Mouse (Mus musculus): ENCODE measurements around the gene Stk10. TPM values are rescaled to one million over a fixed set of nuclear protein-coding genes. Genes with fewer than 3 reads are reported as not detected.
A peak's percentile ranks its signal among the peaks of the same experiment; 100 is the strongest.

Gene Stk10
- total and polyA plus RNA-seq, 3 experiments: 8.4 to 10.1 (median 9.2) TPM

- Histone ChIP-seq H3K27me3 (ENCODE audit: control insufficient read depth, insufficient read depth, low read length) (no peaks in the 10 kb centered on the region), H3K9ac (ENCODE audit: low read depth, low read length) (no peak overlapping the region), H3K4me3 (no peak overlapping the region), H3K4me1 (ENCODE audit: control insufficient read depth, insufficient read depth, low read length) (peaks cover 38% of the 10 kb centered on the region), H3K27ac (peak overlapping the region; percentile 69), H3K79me2 (replicated peaks; ENCODE audit: control insufficient read depth, insufficient read depth, low read length) (no peaks in the 10 kb centered on the region), H3K36me3 (ENCODE audit: control insufficient read depth, insufficient read depth, low read length) (no peaks in the 10 kb centered on the region)
- 54% methylated on average over 5 of the region's 5 CpGs for WGBS
- intact Hi-C loops (cut with DNase I): loop anchor here (2.0 kb wide), 1 partner anchor 24 kb away; no protein-coding TSS in a partner anchor
- TF ChIP-seq CTCF (IDR thresholded peaks at IDR 0.05) (no peak), POLR2A (IDR thresholded peaks at IDR 0.05; ENCODE audit: insufficient read depth, low read depth, low read length) (no peak), EP300 (IDR thresholded peaks at IDR 0.05; ENCODE audit: insufficient read depth, low read depth, low read length) (no peak)
- no peak for DNase-seq
Observed at GRCm38 (mm10) chr11:32562706-32563105, 29.6 kb downstream of the Stk10 start.

GRCm38 (mm10) chr11:32563660-32564059, 30.6 kb downstream of the Stk10 start:
- TF ChIP-seq CTCF (IDR thresholded peaks at IDR 0.05): no peak
- TF ChIP-seq POLR2A (IDR thresholded peaks at IDR 0.05; ENCODE audit: insufficient read depth, low read depth, low read length): no peak
- no peak for TF ChIP-seq EP300 (IDR thresholded peaks at IDR 0.05; ENCODE audit: insufficient read depth, low read depth, low read length)
- intact Hi-C loops (cut with DNase I): loop anchor here (2.0 kb wide), 1 partner anchor 25 kb away; no protein-coding TSS in a partner anchor
- Histone ChIP-seq H3K4me3 (no peak overlapping the region), H3K4me1 (ENCODE audit: control insufficient read depth, insufficient read depth, low read length) (peaks cover 38% of the 10 kb centered on the region), H3K36me3 (ENCODE audit: control insufficient read depth, insufficient read depth, low read length) (no peaks in the 10 kb centered on the region), H3K27ac (peak overlapping the region; percentile 10), H3K9ac (ENCODE audit: low read depth, low read length) (no peak overlapping the region), H3K27me3 (ENCODE audit: control insufficient read depth, insufficient read depth, low read length) (no peaks in the 10 kb centered on the region), H3K79me2 (replicated peaks; ENCODE audit: control insufficient read depth, insufficient read depth, low read length) (no peaks in the 10 kb centered on the region)
- no peak for DNase-seq
- WGBS: 60% methylated on average over 3 of the region's 3 CpGs

- Histone ChIP-seq H3K4me1 (ENCODE audit: control insufficient read depth, insufficient read depth, low read length) (peaks cover 37% of the 10 kb centered on the region), H3K27ac (peak overlapping the region; percentile 10), H3K79me2 (replicated peaks; ENCODE audit: control insufficient read depth, insufficient read depth, low read length) (no peaks in the 10 kb centered on the region), H3K4me3 (no peak overlapping the region), H3K9ac (ENCODE audit: low read depth, low read length) (no peak overlapping the region), H3K36me3 (ENCODE audit: control insufficient read depth, insufficient read depth, low read length) (no peaks in the 10 kb centered on the region), H3K27me3 (ENCODE audit: control insufficient read depth, insufficient read depth, low read length) (no peaks in the 10 kb centered on the region)
- intact Hi-C loops (cut with DNase I): no loop called here
- TF ChIP-seq CTCF (IDR thresholded peaks at IDR 0.05): no peak
- no peak for TF ChIP-seq POLR2A (IDR thresholded peaks at IDR 0.05; ENCODE audit: insufficient read depth, low read depth, low read length)
- no peak for TF ChIP-seq EP300 (IDR thresholded peaks at IDR 0.05; ENCODE audit: insufficient read depth, low read depth, low read length)
- WGBS: 36% methylated on average over 4 of the region's 4 CpGs
- no peak for DNase-seq
Observed at GRCm38 (mm10) chr11:32564629-32565028, 31.5 kb downstream of the Stk10 start.

GRCm38 (mm10) chr11:32565088-32565487, 32.0 kb downstream of the Stk10 start:
- peak overlapping the region; percentile 10 for H3K27ac ChIP-seq
- no peak overlapping the region for H3K9ac ChIP-seq (ENCODE audit: low read depth, low read length)
- WGBS: 36% methylated on average over 8 of the region's 8 CpGs
- peaks cover 37% of the 10 kb centered on the region for H3K4me1 ChIP-seq (ENCODE audit: control insufficient read depth, insufficient read depth, low read length)
- H3K36me3 ChIP-seq (ENCODE audit: control insufficient read depth, insufficient read depth, low read length): no peaks in the 10 kb centered on the region
- DNase-seq: peak in 1 of 2 experiments; percentile 71
- H3K27me3 ChIP-seq (ENCODE audit: control insufficient read depth, insufficient read depth, low read length): no peaks in the 10 kb centered on the region
- intact Hi-C loops (cut with DNase I): no loop called here
- no peaks in the 10 kb centered on the region for H3K79me2 ChIP-seq (replicated peaks; ENCODE audit: control insufficient read depth, insufficient read depth, low read length)
- H3K4me3 ChIP-seq: no peak overlapping the region
- TF ChIP-seq POLR2A (IDR thresholded peaks at IDR 0.05; ENCODE audit: insufficient read depth, low read depth, low read length) (no peak), EP300 (IDR thresholded peaks at IDR 0.05; ENCODE audit: insufficient read depth, low read depth, low read length) (0 out of 2 replicates have a peak, but pooled peaks have one; percentile 11)

GRCm38 (mm10) chr11:32566184-32566583, 33.1 kb downstream of the Stk10 start:
- Histone ChIP-seq H3K27ac (no peak overlapping the region), H3K4me3 (no peak overlapping the region), H3K4me1 (ENCODE audit: control insufficient read depth, insufficient read depth, low read length) (peaks cover 38% of the 10 kb centered on the region), H3K27me3 (ENCODE audit: control insufficient read depth, insufficient read depth, low read length) (no peaks in the 10 kb centered on the region), H3K9ac (ENCODE audit: low read depth, low read length) (no peak overlapping the region), H3K79me2 (replicated peaks; ENCODE audit: control insufficient read depth, insufficient read depth, low read length) (no peaks in the 10 kb centered on the region), H3K36me3 (ENCODE audit: control insufficient read depth, insufficient read depth, low read length) (no peaks in the 10 kb centered on the region)
- no peak for DNase-seq
- intact Hi-C loops (cut with DNase I): no loop called here
- TF ChIP-seq POLR2A (IDR thresholded peaks at IDR 0.05; ENCODE audit: insufficient read depth, low read depth, low read length): no peak
- no peak for TF ChIP-seq CTCF (IDR thresholded peaks at IDR 0.05)
- TF ChIP-seq EP300 (IDR thresholded peaks at IDR 0.05; ENCODE audit: insufficient read depth, low read depth, low read length): no peak
- 79% methylated on average over 6 of the region's 6 CpGs for WGBS

- intact Hi-C loops (cut with DNase I): no loop called here
- peaks cover 33% of the 10 kb centered on the region for H3K4me1 ChIP-seq (ENCODE audit: control insufficient read depth, insufficient read depth, low read length)
- no peaks in the 10 kb centered on the region for H3K79me2 ChIP-seq (replicated peaks; ENCODE audit: control insufficient read depth, insufficient read depth, low read length)
- no peak overlapping the region for H3K27ac ChIP-seq
- no peak overlapping the region for H3K4me3 ChIP-seq
- H3K27me3 ChIP-seq (ENCODE audit: control insufficient read depth, insufficient read depth, low read length): no peaks in the 10 kb centered on the region
- TF ChIP-seq POLR2A (IDR thresholded peaks at IDR 0.05; ENCODE audit: insufficient read depth, low read depth, low read length): no peak
- no peak for TF ChIP-seq CTCF (IDR thresholded peaks at IDR 0.05)
- 79% methylated on average over 10 of the region's 10 CpGs for WGBS
- DNase-seq: no peak
- no peaks in the 10 kb centered on the region for H3K36me3 ChIP-seq (ENCODE audit: control insufficient read depth, insufficient read depth, low read length)
- no peak overlapping the region for H3K9ac ChIP-seq (ENCODE audit: low read depth, low read length)
Observed at GRCm38 (mm10) chr11:32567000-32567855, 34.1 kb downstream of the Stk10 start.

Data from heart, adult 2 months (tissue).